Mouse (Mus musculus) T-cell, adult 2 months (primary cell): Measurements from ENCODE around the gene Bcas3.

Source experiments
- DNase-seq: peaks from one replicate; pipeline ENCODE4 v3.0.0; 2022; ENCODE audit warnings: low spot score

Gene Bcas3

GRCm38 (mm10) chr11:85379091-85379490, 26.1 kb downstream of the Bcas3 start:
- no peak for DNase-seq

GRCm38 (mm10) chr11:85380046-85380445, 27.1 kb downstream of the Bcas3 start:
- DNase-seq = no peak

- peak; percentile 58 for DNase-seq
Observed at GRCm38 (mm10) chr11:85382055-85382454, 29.1 kb downstream of the Bcas3 start.

GRCm38 (mm10) chr11:85383975-85384821, 31.2 kb downstream of the Bcas3 start:
- DNase-seq = no peak

- no peak for DNase-seq
Observed at GRCm38 (mm10) chr11:85392179-85392863, 39.4 kb downstream of the Bcas3 start.

- no peak for DNase-seq
Observed at GRCm38 (mm10) chr11:85392864-85393220, 39.9 kb downstream of the Bcas3 start.

- DNase-seq = no peak
Observed at GRCm38 (mm10) chr11:85393990-85394389, 41.0 kb downstream of the Bcas3 start.

- no peak for DNase-seq
Observed at GRCm38 (mm10) chr11:85395361-85395760, 42.4 kb downstream of the Bcas3 start.

- no peak for DNase-seq
Observed at GRCm38 (mm10) chr11:85406531-85406930, 53.6 kb downstream of the Bcas3 start.

- DNase-seq = no peak
Observed at GRCm38 (mm10) chr11:85407700-85408099, 54.7 kb downstream of the Bcas3 start.

GRCm38 (mm10) chr11:85412319-85412718, 59.4 kb downstream of the Bcas3 start:
- DNase-seq = no peak

GRCm38 (mm10) chr11:85414476-85414875, 61.5 kb downstream of the Bcas3 start:
- no peak for DNase-seq

- no peak for DNase-seq
Observed at GRCm38 (mm10) chr11:85427353-85427752, 74.4 kb downstream of the Bcas3 start.

- DNase-seq = no peak
Observed at GRCm38 (mm10) chr11:85428227-85428626, 75.3 kb downstream of the Bcas3 start.

- no peak for DNase-seq
Observed at GRCm38 (mm10) chr11:85430743-85431448, 77.9 kb downstream of the Bcas3 start.

- DNase-seq = no peak
Observed at GRCm38 (mm10) chr11:85447375-85447774, 94.4 kb downstream of the Bcas3 start.

- peak; percentile 40 for DNase-seq
Observed at GRCm38 (mm10) chr11:85453598-85454304, 100.8 kb downstream of the Bcas3 start.

- no peak for DNase-seq
Observed at GRCm38 (mm10) chr11:85454305-85454682, 101.3 kb downstream of the Bcas3 start.

GRCm38 (mm10) chr11:85461536-85461935, 108.6 kb downstream of the Bcas3 start:
- no peak for DNase-seq

- DNase-seq = peak; percentile 5
Observed at GRCm38 (mm10) chr11:85469526-85469925, 116.6 kb downstream of the Bcas3 start.

GRCm38 (mm10) chr11:85470508-85470907, 117.5 kb downstream of the Bcas3 start:
- DNase-seq = no peak

- DNase-seq = no peak
Observed at GRCm38 (mm10) chr11:85474326-85474725, 121.4 kb downstream of the Bcas3 start.
